Mouse (Mus musculus) small intestine, adult 2 months (tissue): ENCODE results near the gene St7l.

Source experiments
- CTCF ChIP-seq: fragments of 200-500 bp; IDR thresholded peaks from 2 replicates; pipeline ENCODE4 v1.5.1; 2012; ENCODE audit warnings: low read depth, mild to moderate bottlenecking, control low read depth, inconsistent platforms, low read length, moderate library complexity, mixed read lengths; ENCODE audit not compliant: insufficient replicate concordance, insufficient read length; ENCODE audit errors: extremely low read depth
- POLR2A ChIP-seq: fragments of 200-500 bp; IDR thresholded peaks from 2 replicates; pipeline ENCODE4 v1.6.1; 2012; ENCODE audit warnings: low read depth, mild to moderate bottlenecking, control low read depth, inconsistent platforms, low read length, moderate library complexity

- TF ChIP-seq POLR2A (no peak), CTCF (no peak)
Measured at GRCm38 (mm10) chr3:104960026-104961000, 96.5 kb downstream of the St7l start.
